Mouse (Mus musculus): ENCODE data around the gene Rnls. TPM values are rescaled to one million over a fixed set of nuclear protein-coding genes. Genes with fewer than 3 reads are reported as not detected.

Gene Rnls
- total RNA-seq, 2 experiments from 2014 or later, result 1.5 TPM

DNA sequence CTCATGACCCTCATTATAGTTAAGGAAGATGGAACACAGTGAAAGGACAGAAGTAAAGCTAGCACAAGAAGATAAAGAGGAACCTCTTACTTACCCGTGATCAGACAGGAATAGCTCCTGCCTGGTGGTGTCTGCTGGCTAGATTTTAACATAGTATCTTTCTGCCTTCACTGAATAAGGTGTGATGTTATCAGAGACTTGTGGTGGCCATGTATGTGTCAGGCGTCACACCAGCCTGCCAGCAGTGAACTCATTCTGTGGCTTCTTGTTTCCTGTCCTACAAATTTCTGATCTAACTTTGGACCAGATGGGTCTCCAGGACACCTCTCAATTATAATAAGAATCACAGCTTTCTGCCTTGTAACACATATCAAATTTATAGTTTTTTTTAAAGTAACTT lies 129.7 kb downstream of the Rnls start:
- no peak for DNase-seq

GRCm38 (mm10) chr19:33259164-33259563 lies 132.9 kb downstream of the Rnls start:
- no peak for DNase-seq

- DNase-seq, result no peak
These were observed 138.2 kb downstream of the Rnls start for GRCm38 (mm10) chr19:33253893-33254292.

- peak; percentile 6 to 15 for DNase-seq
These were observed 139.9 kb downstream of the Rnls start for GRCm38 (mm10) chr19:33252226-33252625.

- DNase-seq, result no peak
These were observed 147.9 kb downstream of the Rnls start for GRCm38 (mm10) chr19:33244196-33244595.

GRCm38 (mm10) chr19:33240386-33240785 lies 151.7 kb downstream of the Rnls start:
- no peak for DNase-seq

GRCm38 (mm10) chr19:33232902-33233301 lies 159.2 kb downstream of the Rnls start:
- no peak for DNase-seq

GRCm38 (mm10) chr19:33231303-33231702 lies 160.8 kb downstream of the Rnls start:
- DNase-seq, result no peak

DNA sequence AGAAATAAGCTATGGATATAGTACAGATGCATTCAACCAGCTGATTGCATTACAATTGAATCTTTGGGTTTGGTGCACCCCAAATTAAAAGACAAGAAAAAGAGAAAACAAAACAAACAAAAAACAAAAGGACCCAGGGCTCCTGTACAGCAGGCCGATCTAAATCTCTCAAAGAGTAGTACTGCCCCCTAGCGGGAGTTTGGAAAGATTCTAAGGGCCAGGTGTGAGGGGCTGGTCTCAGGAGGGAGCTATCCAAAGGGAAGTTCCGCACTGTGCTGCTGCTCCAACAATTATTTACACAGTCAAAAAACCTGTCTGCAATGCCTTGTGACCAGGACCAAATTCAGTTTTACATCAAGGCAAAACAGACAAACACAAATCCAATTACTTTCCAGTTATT lies 165.1 kb downstream of the Rnls start:
- DNase-seq, result peak; percentile 43 to 61

DNA sequence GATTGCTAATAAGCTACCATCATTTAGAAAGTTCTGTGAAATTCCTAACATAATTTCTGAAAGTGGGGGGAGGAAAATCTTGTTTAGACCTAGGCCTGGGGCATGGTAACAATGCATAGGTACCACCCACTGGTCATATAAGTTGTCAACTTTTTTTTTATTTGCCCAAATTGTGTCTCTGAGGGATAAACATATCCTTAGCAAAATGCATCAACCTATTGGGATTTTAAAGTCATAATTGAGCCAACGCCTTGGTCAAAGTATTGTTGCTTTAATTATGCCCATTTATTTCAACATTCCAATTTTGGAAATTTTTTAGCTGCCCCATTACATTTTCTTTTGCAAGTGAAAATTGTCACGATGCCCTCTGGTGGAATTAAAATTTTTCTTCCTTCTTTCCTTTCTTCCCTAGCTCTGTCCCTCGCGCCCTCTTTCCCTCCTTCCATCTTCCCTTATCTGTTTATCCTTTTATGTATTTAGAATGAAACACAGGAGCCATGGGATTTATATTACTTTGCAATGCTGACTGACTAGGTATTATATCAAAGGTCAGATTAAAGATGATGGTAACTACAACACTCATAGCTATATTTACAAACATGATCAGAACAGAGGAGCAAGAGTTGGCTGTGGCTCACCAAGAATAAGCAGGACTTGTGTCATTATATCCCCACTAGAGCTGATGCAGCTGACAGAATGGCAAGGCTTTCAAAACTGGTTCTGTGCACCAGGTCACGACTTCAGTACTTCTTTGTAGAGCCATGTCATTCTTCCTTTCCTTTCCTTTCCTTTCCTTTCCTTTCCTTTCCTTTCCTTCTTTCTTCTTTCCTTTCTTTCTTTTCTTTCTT lies 166.0 kb downstream of the Rnls start:
- no peak for DNase-seq

DNA sequence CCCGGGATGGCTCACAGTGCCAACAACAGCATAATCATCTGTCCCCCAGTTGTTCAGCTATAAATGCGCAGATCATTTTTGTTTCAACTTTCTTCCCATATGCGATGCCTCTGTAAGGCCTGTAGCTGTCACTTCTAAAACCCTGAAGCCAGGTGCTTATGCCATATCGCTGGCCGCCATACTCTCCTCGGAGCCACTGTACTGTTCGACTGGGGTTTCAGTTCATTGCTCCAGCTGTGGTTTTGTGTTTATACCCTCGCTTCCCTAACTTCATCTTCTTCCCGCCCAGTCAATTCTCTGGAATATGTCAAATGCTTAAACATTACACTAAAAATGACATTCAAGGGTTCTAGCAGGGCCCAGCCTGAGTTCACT lies 167.1 kb downstream of the Rnls start:
- no peak for DNase-seq

DNA sequence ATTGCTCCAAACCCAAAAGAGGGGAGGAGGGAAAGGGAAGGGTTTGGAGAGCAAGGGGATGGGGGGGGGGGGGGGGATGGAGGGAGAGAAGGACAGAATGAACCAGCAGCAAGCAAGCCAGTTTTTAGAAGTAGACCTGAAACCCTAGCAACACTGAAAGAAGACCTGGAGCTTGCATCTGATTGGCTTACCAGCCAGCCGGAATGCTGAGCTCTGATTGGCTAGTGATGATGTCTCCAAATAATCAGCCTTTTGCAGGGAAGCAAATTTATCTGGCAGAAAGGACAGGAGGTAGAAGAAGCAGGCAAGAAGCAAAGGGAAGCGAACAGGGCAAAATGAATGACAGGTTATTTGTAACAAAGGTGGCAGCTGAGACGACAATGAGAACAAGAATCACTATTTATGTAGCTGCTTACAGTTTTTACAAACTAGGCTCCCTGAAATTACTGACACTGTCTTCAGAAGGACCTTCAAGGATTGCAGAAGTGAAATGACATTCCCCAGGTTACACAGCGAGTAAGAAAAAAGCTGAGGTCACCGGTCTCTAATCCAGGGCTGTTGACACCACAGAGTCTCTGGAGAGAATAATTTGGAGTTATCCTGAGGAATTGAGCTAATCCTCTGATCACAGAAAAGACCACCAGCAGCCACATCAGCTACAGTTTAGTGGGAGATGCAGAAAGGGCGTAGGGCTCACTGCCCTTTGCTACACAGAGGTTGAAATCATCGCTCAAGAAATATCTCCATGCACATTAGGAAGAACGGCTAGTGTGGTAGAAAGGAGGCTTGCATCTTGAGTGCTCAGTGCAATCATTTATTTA lies 167.7 kb downstream of the Rnls start:
- peak; percentile 65 to 74 for DNase-seq

DNA sequence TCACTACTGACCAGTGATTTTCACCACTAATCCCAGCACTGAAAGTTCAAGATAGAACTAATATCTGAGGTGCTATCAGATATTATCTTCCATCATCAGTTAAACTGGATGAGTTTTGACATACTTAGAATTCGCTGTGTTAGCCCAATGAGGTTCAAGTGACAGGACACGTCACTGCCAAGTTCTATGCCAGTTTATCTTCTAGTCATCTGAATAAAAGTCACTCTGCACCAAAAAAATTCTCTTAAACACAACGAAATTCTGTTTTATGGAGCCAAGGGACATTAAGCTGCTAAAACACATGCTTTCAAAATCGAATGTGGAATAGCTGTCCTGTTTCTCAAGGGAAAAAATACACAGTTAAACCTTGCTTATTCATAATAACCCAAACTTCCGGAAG lies 168.3 kb downstream of the Rnls start:
- DNase-seq, result no peak

- no peak for DNase-seq
These were observed 168.8 kb downstream of the Rnls start for GRCm38 (mm10) chr19:33223276-33223675.

DNA sequence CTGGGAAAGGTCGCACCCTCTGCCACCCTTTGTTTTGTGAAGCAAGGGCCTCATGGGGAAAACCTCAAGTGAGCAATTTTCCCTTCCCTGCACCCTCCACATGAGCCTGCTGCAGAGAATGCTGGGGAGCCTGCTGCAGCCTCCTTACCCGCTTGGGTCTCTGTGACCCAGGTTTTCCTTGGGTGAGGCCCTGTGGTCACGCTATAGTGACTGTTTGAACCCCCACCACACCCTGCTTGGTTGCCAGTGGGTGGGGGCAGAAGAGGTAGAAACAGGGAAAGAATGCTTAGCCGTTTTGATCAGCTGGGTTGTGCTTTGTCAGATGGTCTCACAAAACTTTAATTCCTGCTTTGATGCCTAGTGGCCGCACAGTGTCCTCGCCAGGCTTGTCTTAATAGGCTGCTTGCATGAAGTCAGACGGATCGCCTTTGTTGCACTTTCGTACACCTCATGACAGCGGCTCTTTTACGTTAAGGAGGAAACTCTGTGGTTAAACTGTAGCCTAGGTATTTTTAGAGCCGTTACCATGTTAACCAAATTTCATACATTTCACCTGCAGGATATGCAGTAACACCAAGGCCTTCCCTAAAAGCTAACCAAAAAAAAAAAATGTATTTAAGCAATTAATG lies 169.4 kb downstream of the Rnls start:
- DNase-seq, result no peak

DNA sequence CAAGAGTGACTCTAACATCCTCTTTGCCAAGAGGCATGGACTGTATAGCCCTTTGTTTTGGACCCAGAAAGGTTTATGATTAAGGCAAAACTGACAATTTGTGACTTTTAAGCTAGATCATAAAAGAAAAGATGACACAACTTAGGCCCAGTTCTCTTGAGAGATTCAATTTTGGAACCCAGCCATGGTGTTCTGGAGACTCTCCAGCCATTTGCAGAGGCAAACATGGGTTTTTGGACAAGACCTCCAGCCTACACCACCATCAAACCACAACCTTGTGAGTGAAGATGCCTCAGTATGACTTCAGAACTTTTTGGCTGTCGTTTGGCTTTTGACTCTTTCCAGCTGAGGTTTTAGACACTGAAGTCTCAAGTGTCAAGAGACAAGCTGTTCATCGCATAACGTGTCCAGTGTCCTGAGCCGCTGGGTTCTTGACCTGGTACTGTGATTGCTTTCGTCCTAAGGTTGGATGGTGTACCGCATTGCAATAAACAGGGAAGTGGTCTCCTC lies 174.2 kb downstream of the Rnls start:
- no peak for DNase-seq

DNA sequence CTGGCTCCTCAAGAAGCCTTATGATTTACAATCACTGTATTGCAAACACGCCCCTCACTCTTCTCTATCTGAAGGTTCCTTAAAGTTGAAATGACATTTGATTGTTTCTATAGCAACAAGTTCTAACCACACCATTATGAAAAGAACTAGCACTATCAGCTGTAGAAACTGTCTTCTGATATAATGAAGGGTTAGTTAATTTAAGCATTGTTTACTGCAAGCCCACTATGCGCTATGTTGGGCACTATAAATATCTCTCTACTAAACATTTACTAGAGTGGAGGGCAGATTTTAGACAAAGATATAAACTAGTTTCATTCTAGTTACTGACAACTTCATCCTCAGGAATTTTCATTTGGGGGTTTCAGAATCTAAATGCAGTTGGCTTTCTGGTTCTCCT lies 182.4 kb downstream of the Rnls start:
- no peak for DNase-seq

DNA sequence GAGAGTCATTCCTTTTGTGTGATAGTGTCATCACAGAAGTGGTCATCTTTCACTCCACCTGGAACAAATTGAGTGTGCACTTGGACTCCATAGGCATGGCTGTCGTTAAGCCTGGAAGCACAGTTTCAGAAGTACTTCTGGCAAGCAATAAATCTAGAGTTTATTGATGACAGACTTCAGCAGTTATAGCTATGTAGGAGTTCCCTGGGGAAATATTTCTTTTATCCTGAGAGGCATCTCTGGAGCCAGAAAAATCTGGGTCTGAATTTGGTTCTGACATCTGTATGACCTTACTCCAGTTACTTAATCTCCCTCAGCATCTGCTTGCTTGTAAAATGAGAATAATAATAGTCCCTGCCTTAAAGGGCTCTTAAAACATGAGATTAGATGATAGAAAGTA lies 184.1 kb downstream of the Rnls start:
- no peak for DNase-seq

DNA sequence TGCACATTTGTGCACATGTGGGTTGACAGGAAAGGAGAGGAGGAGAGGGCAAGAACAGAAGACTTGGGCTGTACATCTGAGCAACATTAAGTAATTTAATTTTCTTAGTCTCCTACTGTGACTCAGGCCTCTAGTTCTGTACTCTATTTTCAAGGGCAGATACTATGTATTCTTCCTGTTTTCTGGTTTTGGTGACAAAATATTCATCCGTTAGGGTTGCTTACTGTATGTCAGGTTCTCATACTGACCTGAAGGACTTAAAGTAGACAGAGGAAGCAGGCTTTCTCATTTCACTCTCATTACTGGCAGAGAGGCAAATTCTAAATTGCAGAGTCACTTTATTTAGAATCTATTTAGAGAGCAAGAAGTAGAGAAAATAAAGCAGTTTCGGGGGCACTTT lies 186.7 kb downstream of the Rnls start:
- no peak for DNase-seq

GRCm38 (mm10) chr19:33202422-33202821 lies 189.7 kb downstream of the Rnls start:
- no peak for DNase-seq

- no peak for DNase-seq
These were observed 190.9 kb downstream of the Rnls start for GRCm38 (mm10) chr19:33201181-33201580.

DNA sequence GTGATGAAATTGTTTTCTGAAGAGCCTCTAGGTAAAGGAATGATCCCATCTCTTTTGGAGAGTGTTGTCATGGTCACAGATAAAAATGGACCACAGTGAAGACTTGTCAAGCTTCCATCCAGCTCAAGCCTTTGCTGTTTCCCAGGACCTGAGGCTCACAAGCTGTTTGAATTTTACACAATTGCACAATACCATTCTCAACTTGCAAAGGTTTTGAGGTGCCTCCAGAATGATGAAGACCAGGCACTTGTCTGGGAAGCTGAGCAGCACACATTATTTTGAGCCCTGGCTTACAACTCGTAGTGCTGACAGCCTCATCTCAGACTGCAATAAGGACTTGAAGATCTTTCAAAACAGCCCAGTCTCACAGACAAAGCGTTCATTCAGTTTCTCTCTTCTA lies 200.0 kb downstream of the Rnls start:
- no peak for DNase-seq

GRCm38 (mm10) chr19:33188766-33189165 lies 203.3 kb downstream of the Rnls start:
- no peak for DNase-seq
